Mouse (Mus musculus) liver, embryonic 13.5 days (tissue): Measurements from ENCODE around the gene Crot. TPM values are rescaled to one million over a fixed set of nuclear protein-coding genes. Genes with fewer than 3 reads are reported as not detected.

Source experiments
- ATAC-seq: fragments of 200-750 bp; cut with Nextera tagmentation; 2 replicates; pipeline ENCODE4 v1.8.0; 2017; ENCODE audit warnings: low read depth, mild to moderate bottlenecking, moderate number of reproducible peaks, moderate library complexity
- DNase-seq: peaks from one replicate; pipeline ENCODE4 v3.0.0; 2022
- H3K27ac ChIP-seq: fragments of 300-500 bp; sonication (generic); 2 replicates; pipeline ENCODE4 v1.5.1; 2015; ENCODE audit warnings: moderate library complexity, mild to moderate bottlenecking, inconsistent platforms
- H3K27me3 ChIP-seq: fragments of 300-500 bp; sonication (generic); 2 replicates; pipeline ENCODE4 v1.6.1; 2015; ENCODE audit warnings: mild to moderate bottlenecking, inconsistent platforms
- H3K36me3 ChIP-seq: fragments of 300-500 bp; sonication (generic); 2 replicates; pipeline ENCODE4 v1.6.1; 2015; ENCODE audit warnings: mild to moderate bottlenecking, inconsistent platforms
- H3K4me1 ChIP-seq: fragments of 300-500 bp; sonication (generic); replicated peaks from 2 replicates; pipeline ENCODE4 v1.6.1; 2015; ENCODE audit warnings: inconsistent platforms
- H3K4me2 ChIP-seq: fragments of 300-500 bp; sonication (generic); 2 replicates; pipeline ENCODE4 v1.6.1; 2015; ENCODE audit warnings: inconsistent platforms, mild to moderate bottlenecking, moderate library complexity
- H3K4me3 ChIP-seq: fragments of 300-500 bp; sonication (generic); replicated peaks from 2 replicates; pipeline ENCODE4 v1.5.1; 2015; ENCODE audit warnings: mild to moderate bottlenecking, inconsistent platforms
- H3K9ac ChIP-seq: fragments of 300-500 bp; sonication (generic); 2 replicates; pipeline ENCODE4 v1.6.1; 2015; ENCODE audit warnings: mild to moderate bottlenecking, inconsistent platforms
- H3K9me3 ChIP-seq: fragments of 300-500 bp; sonication (generic); replicated peaks from 2 replicates; pipeline ENCODE4 v1.6.1; 2016; ENCODE audit warnings: inconsistent platforms
- WGBS: fragments of 180-500 bp; shearing (Covaris S2); methylation state at CpG from one replicate; pipeline ENCODE4 v1.1.7; 2015; ENCODE audit not compliant: insufficient replicate concordance; 5-methylcytosine and 5-hydroxymethylcytosine counted together
- polyA plus RNA-seq: library from polyadenylated mRNA; unstranded; fragments of >200 nt; fragmentation: Nextera tagmentation; extraction: Ambion mirVana; gene quantifications from 2 replicates; pipeline ENCODE4 v1.2.1, GENCODE M21; 2015

Crot gene
- polyA plus RNA-seq, 1 experiment from 2014 or later, result 36.9 TPM

DNA sequence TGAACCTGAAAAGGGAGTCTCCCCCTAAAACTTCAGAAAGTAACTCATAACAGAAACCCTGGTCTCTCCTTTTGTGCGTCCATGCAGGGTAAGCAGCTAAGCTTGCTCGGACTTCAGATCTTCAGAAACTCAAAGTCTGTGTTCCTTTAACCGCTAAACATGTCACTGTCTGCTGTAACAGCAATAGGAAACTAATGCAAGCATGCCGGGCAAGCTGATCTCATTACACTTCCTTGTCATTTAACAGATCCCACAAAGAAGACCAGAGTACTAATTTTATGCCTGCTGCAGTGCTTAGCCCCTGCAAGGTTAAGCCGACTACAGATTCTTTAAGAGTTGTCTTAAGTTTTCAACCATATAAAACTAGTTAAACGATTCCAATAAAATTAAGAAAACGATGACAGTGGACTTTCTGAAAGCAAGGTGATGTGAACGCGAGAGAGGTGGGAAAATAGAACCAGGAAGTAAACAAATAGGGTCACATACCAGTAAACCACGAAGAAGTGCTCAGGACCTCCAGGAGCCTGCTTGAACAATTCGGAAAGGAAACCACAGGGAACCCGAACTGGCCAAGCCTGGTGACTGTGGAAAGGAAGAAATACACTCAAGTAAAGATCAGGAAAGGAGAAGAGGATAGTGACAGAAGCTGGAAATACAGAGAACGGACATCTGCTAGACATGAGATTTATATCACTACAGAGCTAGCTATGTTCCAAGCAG, 998 bp downstream of the Crot start:
- H3K4me1 ChIP-seq, result peaks cover 30% of the 10 kb centered on the region
- peaks cover 14% of the 10 kb centered on the region for H3K36me3 ChIP-seq
- H3K4me3 ChIP-seq, result peak overlapping the region; percentile 83
- H3K4me2 ChIP-seq, result peak overlapping the region; percentile 82
- H3K9me3 ChIP-seq, result no peaks in the 10 kb centered on the region
- peak overlapping the region; percentile 86 for H3K27ac ChIP-seq
- ATAC-seq (no peak), DNase-seq (no peak)
- no peaks in the 10 kb centered on the region for H3K27me3 ChIP-seq
- H3K9ac ChIP-seq, result peak overlapping the region; percentile 80
- WGBS, result 5% methylated on average over 13 of the region's 13 CpGs

DNA sequence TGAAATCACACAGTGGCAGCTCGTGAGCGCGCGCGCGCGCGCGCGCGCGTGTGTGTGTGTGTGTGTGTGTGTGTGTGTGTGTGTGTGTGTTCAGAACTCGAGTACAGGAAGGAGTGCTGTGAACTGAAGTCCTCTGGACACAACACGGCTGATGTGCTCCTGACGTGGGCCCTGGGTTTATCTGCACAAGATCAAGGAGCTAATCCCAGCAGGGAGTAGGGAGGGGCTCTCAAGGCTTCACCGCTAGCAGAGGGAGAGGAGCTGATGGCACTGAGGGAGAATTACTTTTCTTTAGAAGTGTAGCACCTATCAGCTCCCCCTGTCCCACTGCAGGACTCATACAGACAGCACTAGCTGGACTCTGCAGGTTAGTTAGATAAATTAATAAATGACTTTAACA, 5.5 kb downstream of the Crot start:
- Histone ChIP-seq H3K36me3 (peaks cover 43% of the 10 kb centered on the region), H3K9ac (no peak overlapping the region), H3K9me3 (no peaks in the 10 kb centered on the region), H3K4me2 (no peak overlapping the region), H3K4me1 (peaks cover 15% of the 10 kb centered on the region), H3K27me3 (no peaks in the 10 kb centered on the region), H3K4me3 (no peak overlapping the region), H3K27ac (no peak overlapping the region)
- ATAC-seq (no peak), DNase-seq (no peak)
- 88% methylated on average over 16 of the region's 16 CpGs for WGBS

DNA sequence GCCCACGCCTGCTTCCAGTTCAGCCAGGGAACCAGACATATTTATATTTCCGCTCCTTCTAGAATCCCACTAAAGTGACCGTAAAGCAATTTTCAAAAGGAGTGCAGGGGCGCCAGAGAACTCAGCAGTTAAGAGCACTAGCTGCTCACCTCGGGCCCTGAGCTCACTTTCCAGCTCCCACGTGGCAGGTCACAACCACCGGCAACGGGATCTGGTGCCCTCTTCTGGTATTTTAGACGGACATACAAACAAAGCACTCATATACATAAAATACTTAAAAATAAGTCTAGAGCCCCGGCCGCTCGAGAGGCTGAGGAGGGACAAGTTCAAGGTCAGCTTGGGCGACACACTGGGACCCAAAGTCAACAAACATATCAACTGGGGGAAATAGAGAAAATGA, 6.6 kb downstream of the Crot start:
- Histone ChIP-seq H3K27me3 (no peaks in the 10 kb centered on the region), H3K9ac (no peak overlapping the region), H3K4me2 (no peak overlapping the region), H3K27ac (no peak overlapping the region), H3K9me3 (no peaks in the 10 kb centered on the region), H3K4me3 (no peak overlapping the region), H3K36me3 (peaks cover 51% of the 10 kb centered on the region), H3K4me1 (peaks cover 10% of the 10 kb centered on the region)
- no peak for ATAC-seq
- WGBS, result 76% methylated on average over 13 of the region's 13 CpGs
- DNase-seq, result no peak

DNA sequence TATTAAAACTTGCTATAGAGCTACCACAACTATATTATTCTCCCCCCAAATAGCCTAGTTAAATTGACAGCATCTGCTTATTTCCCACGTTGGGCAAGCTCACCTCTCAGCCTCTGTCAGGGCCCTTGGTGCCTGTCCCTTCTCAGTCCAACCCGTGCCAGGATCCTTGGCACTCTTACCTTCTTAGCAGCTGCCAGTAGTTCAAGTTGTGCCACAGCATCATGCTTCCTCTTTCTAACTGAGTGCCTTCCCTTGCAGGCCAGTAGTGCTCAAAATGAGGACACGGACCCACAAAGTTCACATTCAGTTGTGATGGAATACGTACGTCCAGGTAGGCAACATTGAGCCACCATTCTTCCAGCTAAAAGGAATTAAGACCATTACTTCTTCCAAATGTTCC, 9.2 kb downstream of the Crot start:
- Histone ChIP-seq H3K4me3 (no peak overlapping the region), H3K4me2 (no peak overlapping the region), H3K36me3 (peaks cover 63% of the 10 kb centered on the region), H3K27ac (no peak overlapping the region), H3K9me3 (no peaks in the 10 kb centered on the region), H3K27me3 (no peaks in the 10 kb centered on the region), H3K9ac (no peak overlapping the region), H3K4me1 (no peaks in the 10 kb centered on the region)
- no peak for DNase-seq
- 84% methylated on average over 5 of the region's 5 CpGs for WGBS
- ATAC-seq, result no peak

DNA sequence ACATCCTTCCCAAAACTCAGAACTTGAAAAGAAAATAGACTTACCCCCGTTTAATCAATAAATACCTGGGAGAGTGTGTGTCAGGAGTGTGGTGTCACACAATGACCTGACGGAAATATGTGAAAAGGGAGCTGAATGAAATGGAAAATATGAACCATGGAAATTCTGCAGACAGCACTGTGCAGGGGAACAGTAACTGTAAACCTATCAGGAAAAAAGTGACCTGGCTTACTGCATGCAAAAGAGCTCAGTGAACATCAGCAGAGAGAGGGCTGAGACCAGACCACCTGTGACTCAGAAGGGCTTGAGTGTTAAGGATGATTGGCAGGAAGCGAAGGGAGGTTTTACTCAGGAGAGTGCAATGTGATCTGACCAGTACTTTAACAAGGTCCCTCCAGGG, 11.7 kb downstream of the Crot start:
- WGBS, result 76% methylated on average over 3 of the region's 3 CpGs
- H3K36me3 ChIP-seq, result peaks cover 61% of the 10 kb centered on the region
- no peaks in the 10 kb centered on the region for H3K4me1 ChIP-seq

DNA sequence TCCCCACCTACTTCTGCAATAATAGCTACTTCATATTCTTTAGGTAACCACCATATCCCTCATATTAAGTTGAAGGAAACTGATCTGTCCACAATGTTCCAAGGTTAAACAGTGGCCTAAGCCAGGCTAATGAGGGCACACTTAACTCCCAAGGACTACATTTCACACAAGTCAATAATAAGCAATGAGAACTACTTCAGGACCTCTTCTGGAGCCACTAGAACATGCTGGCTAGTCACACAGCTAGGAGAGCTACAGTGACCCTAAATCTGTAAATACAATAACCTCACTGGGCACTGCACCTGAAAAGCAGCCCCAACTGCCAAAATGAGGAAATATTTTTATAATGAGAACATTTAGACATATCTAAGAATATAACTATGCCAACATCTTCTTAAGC, 22.4 kb downstream of the Crot start:
- H3K27ac ChIP-seq, result no peak overlapping the region
- DNase-seq, result no peak
- no peaks in the 10 kb centered on the region for H3K4me1 ChIP-seq
- H3K9me3 ChIP-seq, result no peaks in the 10 kb centered on the region
- no peak overlapping the region for H3K4me2 ChIP-seq
- no peaks in the 10 kb centered on the region for H3K27me3 ChIP-seq
- no peak overlapping the region for H3K9ac ChIP-seq
- H3K4me3 ChIP-seq, result no peak overlapping the region
- H3K36me3 ChIP-seq, result peaks cover 33% of the 10 kb centered on the region
- no peak for ATAC-seq

More for the DNA sequence above, 11.7 kb downstream of the Crot start:
- Histone ChIP-seq H3K27ac (no peak overlapping the region), H3K4me3 (no peak overlapping the region), H3K4me2 (no peak overlapping the region), H3K9me3 (no peaks in the 10 kb centered on the region), H3K9ac (no peak overlapping the region), H3K27me3 (no peaks in the 10 kb centered on the region)
- ATAC-seq (no peak), DNase-seq (no peak)

DNA sequence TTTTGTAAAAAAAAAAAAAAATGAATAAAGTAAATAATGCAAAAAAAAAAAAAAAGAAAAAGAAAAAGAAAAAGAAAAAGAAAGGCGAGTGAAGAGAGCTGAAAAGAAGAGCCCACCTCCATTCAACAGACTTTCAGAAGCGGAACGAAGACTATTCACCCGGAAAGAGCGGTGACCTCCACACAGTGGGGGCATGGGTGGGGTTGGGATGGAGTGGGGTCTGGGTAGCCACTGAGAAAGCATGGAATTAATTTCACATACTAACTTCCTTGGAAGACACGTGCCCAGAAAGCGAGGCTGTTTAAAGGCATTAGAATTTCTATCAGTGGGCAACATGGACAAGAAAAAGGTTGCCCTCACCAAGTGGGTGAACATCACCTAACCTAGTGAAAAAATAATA, 24.8 kb downstream of the Crot start:
- H3K4me3 ChIP-seq, result no peak overlapping the region
- DNase-seq, result no peak
- H3K9ac ChIP-seq, result no peak overlapping the region
- no peaks in the 10 kb centered on the region for H3K9me3 ChIP-seq
- 90% methylated on average over 7 of the region's 7 CpGs for WGBS
- no peak overlapping the region for H3K27ac ChIP-seq
- no peak overlapping the region for H3K4me2 ChIP-seq
- H3K36me3 ChIP-seq, result peaks cover 46% of the 10 kb centered on the region
- H3K4me1 ChIP-seq, result no peaks in the 10 kb centered on the region
- no peaks in the 10 kb centered on the region for H3K27me3 ChIP-seq
- no peak for ATAC-seq

DNA sequence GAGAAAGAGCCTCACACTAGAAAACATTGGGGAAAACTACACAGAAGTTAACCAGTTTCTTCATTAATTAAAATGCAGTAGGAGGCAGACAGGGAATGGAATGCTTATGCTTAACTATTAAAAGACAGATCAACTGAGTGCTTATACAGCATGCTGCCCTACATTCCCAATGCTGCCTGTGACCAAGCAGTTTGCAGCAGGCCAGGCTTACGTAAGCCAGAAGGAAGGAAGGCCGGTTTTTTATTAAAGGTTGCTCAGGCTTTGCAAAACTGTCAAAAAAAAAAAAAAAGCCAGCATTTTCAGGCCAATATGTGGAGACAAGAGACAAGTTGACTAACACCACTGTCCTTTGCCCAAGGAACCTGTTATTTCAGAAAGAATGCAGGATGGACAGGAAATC, 26.4 kb downstream of the Crot start:
- no peaks in the 10 kb centered on the region for H3K4me1 ChIP-seq
- H3K27ac ChIP-seq, result no peak overlapping the region
- peaks cover 57% of the 10 kb centered on the region for H3K36me3 ChIP-seq
- H3K9ac ChIP-seq, result no peak overlapping the region
- H3K4me2 ChIP-seq, result no peak overlapping the region
- 85% methylated on average over 2 of the region's 2 CpGs for WGBS
- no peak overlapping the region for H3K4me3 ChIP-seq
- ATAC-seq, result no peak
- no peak for DNase-seq
- no peaks in the 10 kb centered on the region for H3K27me3 ChIP-seq
- H3K9me3 ChIP-seq, result no peaks in the 10 kb centered on the region

DNA sequence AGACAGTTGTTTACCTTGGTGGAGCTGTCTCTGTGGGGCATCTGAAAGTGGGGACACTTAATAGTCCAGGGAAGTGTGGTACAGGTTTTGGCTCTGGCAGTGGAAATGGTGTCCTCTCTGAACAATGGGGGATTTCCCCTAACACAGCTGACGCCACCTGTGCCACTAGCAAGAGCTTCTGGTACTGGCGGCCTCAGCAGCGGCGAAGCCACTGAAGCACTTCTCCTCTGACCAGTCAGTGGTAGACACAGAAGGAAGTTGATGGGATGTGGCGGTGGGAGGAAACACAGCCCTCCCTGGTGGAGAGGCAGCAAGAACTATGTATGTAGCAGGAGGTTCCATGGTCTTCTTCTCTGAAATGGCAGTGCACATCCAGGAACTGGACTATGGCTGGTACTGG, 32.6 kb downstream of the Crot start:
- Histone ChIP-seq H3K27me3 (no peaks in the 10 kb centered on the region), H3K4me3 (no peak overlapping the region), H3K9me3 (no peaks in the 10 kb centered on the region), H3K9ac (no peak overlapping the region), H3K4me2 (no peak overlapping the region), H3K27ac (no peak overlapping the region), H3K4me1 (no peaks in the 10 kb centered on the region), H3K36me3 (peaks cover 56% of the 10 kb centered on the region)
- 89% methylated on average over 5 of the region's 5 CpGs for WGBS
- DNase-seq (no peak), ATAC-seq (no peak)

DNA sequence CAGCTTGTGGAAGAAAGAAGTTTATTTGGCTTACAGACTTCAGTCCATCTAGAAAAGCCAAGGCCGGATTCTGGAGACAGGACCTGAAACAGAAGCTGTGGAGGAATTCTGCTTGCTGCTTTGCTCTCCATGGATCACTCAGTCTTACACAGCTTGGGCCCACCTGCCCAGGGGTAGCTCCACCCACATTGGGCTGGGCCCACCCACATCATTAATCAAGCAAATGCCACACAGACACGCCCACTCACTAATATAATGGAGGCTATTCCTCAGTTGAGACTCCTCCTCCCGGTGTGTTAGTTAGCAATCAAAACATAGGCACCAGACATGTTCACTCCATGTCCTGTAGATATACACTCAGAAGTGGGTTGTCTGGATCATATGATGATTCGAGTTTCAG, 36.6 kb downstream of the Crot start:
- Histone ChIP-seq H3K36me3 (peaks cover 59% of the 10 kb centered on the region), H3K9ac (no peak overlapping the region), H3K27me3 (no peaks in the 10 kb centered on the region), H3K4me2 (no peak overlapping the region), H3K9me3 (no peaks in the 10 kb centered on the region), H3K27ac (no peak overlapping the region), H3K4me1 (no peaks in the 10 kb centered on the region), H3K4me3 (no peak overlapping the region)
- ATAC-seq (peak; percentile 68), DNase-seq (no peak)
- WGBS, result 80% methylated on average over 4 of the region's 4 CpGs

DNA sequence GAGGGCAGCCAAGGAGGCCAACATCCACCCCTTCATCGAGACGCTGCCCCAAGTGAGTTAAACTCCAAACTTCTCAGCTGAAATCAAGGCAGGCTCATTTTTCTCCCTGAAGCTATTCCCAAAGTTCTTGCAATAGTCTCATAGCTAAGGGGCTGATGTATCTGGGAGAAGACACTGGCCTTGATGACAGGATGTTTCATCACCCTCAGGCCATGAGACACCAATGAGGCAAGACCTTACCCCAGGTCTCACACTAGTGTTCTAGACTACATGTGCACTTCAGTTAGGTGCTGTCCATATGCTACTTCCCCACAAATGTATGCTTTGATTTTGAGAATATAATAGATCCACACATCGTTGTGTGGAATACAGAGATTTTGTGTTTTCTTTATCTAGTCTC, 41.6 kb downstream of the Crot start:
- ATAC-seq, result no peak
- WGBS, result 91% methylated on average over 3 of the region's 3 CpGs
- no peaks in the 10 kb centered on the region for H3K4me1 ChIP-seq
- H3K27me3 ChIP-seq, result no peaks in the 10 kb centered on the region
- no peak overlapping the region for H3K27ac ChIP-seq
- no peak overlapping the region for H3K4me3 ChIP-seq
- H3K9ac ChIP-seq, result no peak overlapping the region
- no peak overlapping the region for H3K4me2 ChIP-seq
- DNase-seq, result no peak
- no peaks in the 10 kb centered on the region for H3K9me3 ChIP-seq
- H3K36me3 ChIP-seq, result peaks cover 85% of the 10 kb centered on the region

DNA sequence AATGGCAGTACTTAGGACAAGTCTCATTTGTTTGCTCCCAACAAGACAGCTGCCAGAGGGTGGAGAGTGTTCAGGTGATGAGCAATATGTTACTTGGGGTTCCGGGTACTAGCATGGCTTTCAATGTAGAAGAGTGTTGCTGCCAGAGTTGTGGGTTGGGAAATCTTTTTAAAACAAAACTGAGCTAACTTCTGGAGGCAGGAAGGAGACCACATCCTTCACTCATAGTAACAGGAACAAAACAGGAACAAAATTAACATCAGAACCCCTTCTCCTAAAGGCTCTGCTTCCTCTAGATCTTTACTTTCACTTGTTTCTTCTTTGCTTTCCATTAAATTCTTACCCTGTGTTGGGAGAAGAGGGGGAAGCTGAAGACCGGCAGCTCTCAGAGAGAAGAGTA, 43.5 kb downstream of the Crot start:
- H3K27ac ChIP-seq, result no peak overlapping the region
- H3K4me2 ChIP-seq, result no peak overlapping the region
- no peaks in the 10 kb centered on the region for H3K9me3 ChIP-seq
- H3K36me3 ChIP-seq, result peaks cover 82% of the 10 kb centered on the region
- no peaks in the 10 kb centered on the region for H3K27me3 ChIP-seq
- no peaks in the 10 kb centered on the region for H3K4me1 ChIP-seq
- H3K4me3 ChIP-seq, result no peak overlapping the region
- 58% methylated on average over 2 of the region's 2 CpGs for WGBS
- ATAC-seq (no peak), DNase-seq (no peak)
- no peak overlapping the region for H3K9ac ChIP-seq
